Mouse (Mus musculus): ENCODE results near the gene Poc1a. TPM values are rescaled to one million over a fixed set of nuclear protein-coding genes. Genes with fewer than 3 reads are reported as not detected.

Poc1a gene
- total RNA-seq (2014; rRNA removed), result 5.8 and 7.6 TPM in 2 replicates
- polyA plus RNA-seq (2015; fragmentation: Nextera tagmentation; extraction: Ambion mirVana), result 12.0 and 14.3 TPM in 2 replicates

GRCm38 (mm10) chr9:106280808-106281544, at the start of gene Poc1a:
Gene Poc1a (plus strand): TSS chr9:106281061.
- DNase-seq (peak; percentile 97), ATAC-seq (peak; percentile 99)
- Histone ChIP-seq H3K9ac (peak within 1 kb of the TSS; percentile 57), H3K36me3 (ENCODE audit: insufficient read depth) (no peaks in the 10 kb centered on the region; the same call in 1 of the 2 replicates), H3K9me3 (ENCODE audit: low read length) (no peaks in the 10 kb centered on the region), H3K4me2 (ENCODE audit: low read depth) (peak within 1 kb of the TSS; percentile 83), H3K27ac (ENCODE audit: low read depth, low read length) (peak within 1 kb of the TSS; percentile 69), H3K27me3 (ENCODE audit: insufficient read depth, low read length) (no peaks in the 10 kb centered on the region), H3K4me3 (ENCODE audit: low read depth, low read length) (peak within 1 kb of the TSS; percentile 51), H3K4me1 (ENCODE audit: insufficient read depth) (peaks cover 6% of the 10 kb centered on the region)
- under 1% methylated on average over 47 of the region's 47 CpGs for WGBS
- TF ChIP-seq CTCF (IDR thresholded peaks at IDR 0.05; ENCODE audit: low read depth), result no peak

DNA sequence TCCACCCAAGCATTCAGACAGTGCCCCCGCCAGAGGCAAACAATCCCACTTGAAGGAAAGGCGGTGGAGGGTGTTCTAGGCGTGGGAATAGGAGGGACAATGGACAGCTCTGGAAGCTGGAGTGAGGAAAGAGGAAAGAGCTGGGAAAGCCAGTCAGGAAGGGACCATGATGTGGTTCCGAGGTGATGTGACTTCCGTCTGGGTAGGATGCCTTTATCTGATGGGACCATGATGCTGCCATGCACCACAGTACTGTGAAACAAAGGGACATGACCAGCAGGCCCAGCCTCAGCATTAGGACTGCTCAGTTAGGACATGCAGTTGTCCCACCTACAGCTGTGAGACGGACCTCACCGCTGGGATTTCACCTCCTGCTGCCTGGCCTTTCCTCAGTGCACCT, 49.6 kb upstream of the Poc1a start:
- DNase-seq (no peak), ATAC-seq (no peak)
- Histone ChIP-seq H3K4me3 (ENCODE audit: low read depth, low read length) (no peak overlapping the region), H3K4me1 (ENCODE audit: insufficient read depth) (peaks cover 3% of the 10 kb centered on the region; the same call in 1 of the 2 replicates), H3K36me3 (ENCODE audit: insufficient read depth) (peaks cover 33% of the 10 kb centered on the region), H3K9ac (no peak overlapping the region), H3K27ac (ENCODE audit: low read depth, low read length) (no peak overlapping the region), H3K4me2 (ENCODE audit: low read depth) (no peak overlapping the region), H3K27me3 (ENCODE audit: insufficient read depth, low read length) (no peaks in the 10 kb centered on the region), H3K9me3 (ENCODE audit: low read length) (no peaks in the 10 kb centered on the region)
- 80% methylated on average over 7 of the region's 7 CpGs for WGBS
- TF ChIP-seq CTCF (IDR thresholded peaks at IDR 0.05; ENCODE audit: low read depth), result no peak

- no peak for DNase-seq
- TF ChIP-seq CTCF (IDR thresholded peaks at IDR 0.05; ENCODE audit: low read depth), result no peak
- no peaks in the 10 kb centered on the region for H3K27me3 ChIP-seq (ENCODE audit: insufficient read depth, low read length)
- no peak overlapping the region for H3K9ac ChIP-seq
- H3K4me1 ChIP-seq (ENCODE audit: insufficient read depth), result no peaks in the 10 kb centered on the region; the same call in 1 of the 2 replicates
- no peak overlapping the region for H3K4me3 ChIP-seq (ENCODE audit: low read depth, low read length)
- no peak for ATAC-seq
- WGBS, result 83% methylated on average over 4 of the region's 4 CpGs
- H3K36me3 ChIP-seq (ENCODE audit: insufficient read depth), result peaks cover 39% of the 10 kb centered on the region
- no peak overlapping the region for H3K4me2 ChIP-seq (ENCODE audit: low read depth)
- H3K27ac ChIP-seq (ENCODE audit: low read depth, low read length), result no peak overlapping the region
- no peaks in the 10 kb centered on the region for H3K9me3 ChIP-seq (ENCODE audit: low read length)
These were observed 49.0 kb upstream of the Poc1a start for GRCm38 (mm10) chr9:106231816-106232215.

GRCm38 (mm10) chr9:106232956-106233355, 47.9 kb upstream of the Poc1a start:
- Histone ChIP-seq H3K4me2 (ENCODE audit: low read depth) (no peak overlapping the region), H3K4me1 (ENCODE audit: insufficient read depth) (no peaks in the 10 kb centered on the region; the same call in 1 of the 2 replicates), H3K36me3 (ENCODE audit: insufficient read depth) (peaks cover 50% of the 10 kb centered on the region), H3K9ac (no peak overlapping the region), H3K9me3 (ENCODE audit: low read length) (no peaks in the 10 kb centered on the region), H3K27ac (ENCODE audit: low read depth, low read length) (no peak overlapping the region), H3K4me3 (ENCODE audit: low read depth, low read length) (no peak overlapping the region), H3K27me3 (ENCODE audit: insufficient read depth, low read length) (no peaks in the 10 kb centered on the region)
- ATAC-seq (no peak), DNase-seq (no peak)
- WGBS, result 99% methylated on average over 3 of the region's 3 CpGs
- TF ChIP-seq CTCF (IDR thresholded peaks at IDR 0.05; ENCODE audit: low read depth), result no peak

GRCm38 (mm10) chr9:106233953-106234352, 46.9 kb upstream of the Poc1a start:
- no peaks in the 10 kb centered on the region for H3K9me3 ChIP-seq (ENCODE audit: low read length)
- no peak for ATAC-seq
- 75% methylated on average over 6 of the region's 6 CpGs for WGBS
- no peak overlapping the region for H3K27ac ChIP-seq (ENCODE audit: low read depth, low read length)
- no peak overlapping the region for H3K4me3 ChIP-seq (ENCODE audit: low read depth, low read length)
- no peak overlapping the region for H3K9ac ChIP-seq
- peaks cover 60% of the 10 kb centered on the region for H3K36me3 ChIP-seq (ENCODE audit: insufficient read depth)
- no peaks in the 10 kb centered on the region; the same call in 1 of the 2 replicates for H3K4me1 ChIP-seq (ENCODE audit: insufficient read depth)
- no peak overlapping the region for H3K4me2 ChIP-seq (ENCODE audit: low read depth)
- DNase-seq, result no peak
- TF ChIP-seq CTCF (IDR thresholded peaks at IDR 0.05; ENCODE audit: low read depth), result no peak
- no peaks in the 10 kb centered on the region for H3K27me3 ChIP-seq (ENCODE audit: insufficient read depth, low read length)

GRCm38 (mm10) chr9:106235194-106235830, 45.5 kb upstream of the Poc1a start:
- no peak for ATAC-seq
- H3K36me3 ChIP-seq (ENCODE audit: insufficient read depth), result peaks cover 74% of the 10 kb centered on the region
- no peak overlapping the region for H3K9ac ChIP-seq

More at GRCm38 (mm10) chr9:106235194-106235830, 45.5 kb upstream of the Poc1a start:
- H3K27ac ChIP-seq (ENCODE audit: low read depth, low read length), result no peak overlapping the region
- H3K4me3 ChIP-seq (ENCODE audit: low read depth, low read length), result no peak overlapping the region
- H3K27me3 ChIP-seq (ENCODE audit: insufficient read depth, low read length), result no peaks in the 10 kb centered on the region
- WGBS, result 88% methylated on average over 23 of the region's 23 CpGs
- H3K4me1 ChIP-seq (ENCODE audit: insufficient read depth), result no peaks in the 10 kb centered on the region; the same call in 1 of the 2 replicates
- no peaks in the 10 kb centered on the region for H3K9me3 ChIP-seq (ENCODE audit: low read length)
- no peak overlapping the region for H3K4me2 ChIP-seq (ENCODE audit: low read depth)
- DNase-seq, result no peak
- TF ChIP-seq CTCF (IDR thresholded peaks at IDR 0.05; ENCODE audit: low read depth), result no peak
